Mouse (Mus musculus) neural tube, embryonic 12.5 days (tissue): ENCODE data around the gene Klk1b5. TPM values are rescaled to one million over a fixed set of nuclear protein-coding genes. Genes with fewer than 3 reads are reported as not detected.
A peak's percentile ranks its signal among the peaks of the same experiment; 100 is the strongest.

Experiments used
- ATAC-seq: fragments of 200-750 bp; cut with Nextera tagmentation; 2 replicates; pipeline ENCODE4 v1.8.0; 2017; ENCODE audit warnings: low read depth, mild to moderate bottlenecking, moderate TSS enrichment, moderate library complexity; ENCODE audit not compliant: low FRiP score
- H3K27ac ChIP-seq: fragments of 300-500 bp; sonication (generic); 2 replicates; pipeline ENCODE4 v1.5.1; 2016
- H3K27me3 ChIP-seq: fragments of 300-500 bp; sonication (generic); replicated peaks from 2 replicates; pipeline ENCODE4 v1.6.1; 2016; ENCODE audit warnings: mild to moderate bottlenecking
- H3K36me3 ChIP-seq: fragments of 300-500 bp; sonication (generic); 2 replicates; pipeline ENCODE4 v1.6.1; 2016; ENCODE audit warnings: mild to moderate bottlenecking
- H3K4me1 ChIP-seq: fragments of 300-500 bp; sonication (generic); 2 replicates; pipeline ENCODE4 v1.6.1; 2016
- H3K4me2 ChIP-seq: fragments of 300-500 bp; sonication (generic); replicated peaks from 2 replicates; pipeline ENCODE4 v1.6.1; 2016; ENCODE audit warnings: mild to moderate bottlenecking
- H3K4me3 ChIP-seq: fragments of 300-500 bp; sonication (generic); 2 replicates; pipeline ENCODE4 v1.5.1; 2016
- H3K9ac ChIP-seq: fragments of 300-500 bp; sonication (generic); 2 replicates; pipeline ENCODE4 v1.6.1; 2016; ENCODE audit warnings: mild to moderate bottlenecking
- H3K9me3 ChIP-seq: fragments of 300-500 bp; sonication (generic); 2 replicates; pipeline ENCODE4 v1.6.1; 2016; ENCODE audit warnings: mild to moderate bottlenecking
- WGBS: fragments of 180-500 bp; shearing (Covaris S2); methylation state at CpG from one replicate; pipeline ENCODE4 v1.1.7; 2016; 5-methylcytosine and 5-hydroxymethylcytosine counted together
- polyA plus RNA-seq: library from polyadenylated mRNA; unstranded; fragments of >200 nt; fragmentation: Nextera tagmentation; extraction: Ambion mirVana; gene quantifications from 2 replicates; pipeline ENCODE4 v1.2.1, GENCODE M21; 2016

Klk1b5 gene
- polyA plus RNA-seq, 1 experiment from 2014 or later, result not detected

DNA sequence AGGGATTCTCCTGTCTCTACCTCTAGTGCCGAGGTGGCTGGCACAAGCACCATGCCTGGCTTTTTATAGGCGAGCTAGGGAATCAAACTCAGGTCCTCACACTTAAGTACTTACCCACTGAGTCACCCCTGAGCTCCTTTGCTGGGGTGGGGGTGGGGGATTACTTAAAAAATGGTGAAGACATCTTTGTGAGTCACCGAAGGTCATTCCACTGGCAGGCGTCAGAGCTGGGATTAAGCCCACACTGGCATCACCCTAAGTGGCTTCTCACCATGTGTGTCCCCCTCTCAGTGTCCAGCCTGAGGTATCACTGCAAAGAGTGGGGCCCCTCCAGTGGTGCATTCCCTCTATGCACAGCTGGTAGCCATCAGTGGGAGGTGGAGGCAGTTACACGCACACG lies 44.7 kb downstream of the Klk1b5 start:
- no peak for ATAC-seq
- Histone ChIP-seq H3K4me2 (no peak overlapping the region), H3K27me3 (peaks cover 8% of the 10 kb centered on the region; the same call in 1 of the 2 replicates), H3K9me3 (no peaks in the 10 kb centered on the region), H3K9ac (no peak overlapping the region), H3K36me3 (no peaks in the 10 kb centered on the region), H3K4me1 (peaks cover 6% of the 10 kb centered on the region), H3K4me3 (no peak overlapping the region), H3K27ac (no peak overlapping the region)
- WGBS, result 79% methylated on average over 6 of the region's 6 CpGs

DNA sequence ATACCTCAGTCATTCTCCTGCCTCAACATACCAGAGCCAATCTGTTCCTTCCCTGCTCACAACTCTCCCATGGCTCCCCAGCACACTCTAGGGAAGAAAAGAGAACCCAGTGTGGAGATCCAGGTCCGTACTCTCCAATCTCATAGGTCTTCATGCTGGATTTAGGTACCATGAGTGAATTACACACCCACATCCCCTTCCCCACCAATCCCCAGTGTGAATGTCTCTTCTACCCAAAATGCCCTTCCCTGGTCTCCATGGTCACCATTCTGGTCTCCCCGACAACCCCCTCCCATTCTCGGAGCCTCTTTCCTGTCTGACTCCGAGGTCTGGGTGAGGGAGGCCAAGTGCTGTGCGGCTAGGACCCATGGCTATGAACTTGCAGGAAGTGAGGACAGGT lies 45.4 kb downstream of the Klk1b5 start, which contains the start of gene Gm15517:
TSS of gene Gm15517 (plus strand) at position 301 of the 400 bp plus-strand sequence.
- Histone ChIP-seq H3K4me1 (peaks cover 6% of the 10 kb centered on the region), H3K4me3 (no peak within 1 kb of the TSS), H3K9ac (no peak within 1 kb of the TSS), H3K9me3 (no peaks in the 10 kb centered on the region), H3K36me3 (no peaks in the 10 kb centered on the region), H3K27ac (no peak within 1 kb of the TSS), H3K4me2 (no peak within 1 kb of the TSS), H3K27me3 (peaks cover 8% of the 10 kb centered on the region; the same call in 1 of the 2 replicates)
- no peak for ATAC-seq
- WGBS, result 57% methylated on average over 5 of the region's 5 CpGs

GRCm38 (mm10) chr7:44262791-44263643 lies 47.3 kb downstream of the Klk1b5 start:
- Histone ChIP-seq H3K4me2 (peak overlapping the region; percentile 57), H3K4me1 (peaks cover 6% of the 10 kb centered on the region), H3K4me3 (peak overlapping the region; percentile 16; the same call in 1 of the 2 replicates), H3K9ac (peak overlapping the region; percentile 35; the same call in 1 of the 2 replicates), H3K9me3 (no peaks in the 10 kb centered on the region), H3K27me3 (peaks cover 11% of the 10 kb centered on the region; the same call in 1 of the 2 replicates), H3K27ac (no peak overlapping the region), H3K36me3 (no peaks in the 10 kb centered on the region)
- peak; percentile 80 for ATAC-seq
- WGBS, result 1% methylated on average over 34 of the region's 34 CpGs

GRCm38 (mm10) chr7:44268117-44268516 lies 52.4 kb downstream of the Klk1b5 start:
- Histone ChIP-seq H3K4me3 (no peak overlapping the region), H3K36me3 (no peaks in the 10 kb centered on the region), H3K27me3 (peaks cover 21% of the 10 kb centered on the region), H3K9me3 (no peaks in the 10 kb centered on the region), H3K27ac (no peak overlapping the region), H3K4me1 (peaks cover 4% of the 10 kb centered on the region), H3K9ac (no peak overlapping the region), H3K4me2 (no peak overlapping the region)
- WGBS, result 82% methylated on average over 11 of the region's 11 CpGs
- ATAC-seq, result no peak

- H3K27ac ChIP-seq, result no peak overlapping the region
- H3K9ac ChIP-seq, result no peak overlapping the region
- 85% methylated on average over 2 of the region's 2 CpGs for WGBS
- no peak for ATAC-seq
- no peak overlapping the region for H3K4me2 ChIP-seq
- H3K36me3 ChIP-seq, result no peaks in the 10 kb centered on the region
- H3K9me3 ChIP-seq, result no peaks in the 10 kb centered on the region
- no peaks in the 10 kb centered on the region for H3K4me1 ChIP-seq
- peaks cover 25% of the 10 kb centered on the region for H3K27me3 ChIP-seq
- no peak overlapping the region for H3K4me3 ChIP-seq
These were observed 53.7 kb downstream of the Klk1b5 start for GRCm38 (mm10) chr7:44269397-44269796.

Other genes starting within 250 kb of the Klk1b5 start
- gene Klk1b1, start 249.2 kb upstream of the Klk1b5 start, polyA plus RNA-seq, result not detected in 2 replicates
- gene Klk1b9, start 239.9 kb upstream of the Klk1b5 start, polyA plus RNA-seq, result not detected in 2 replicates
- gene Klk1b11, start 220.1 kb upstream of the Klk1b5 start, polyA plus RNA-seq, result not detected in 2 replicates
- not detected in 2 replicates for gene Klk1b26, start 203.8 kb upstream of the Klk1b5 start, polyA plus RNA-seq
- gene Klk1b27, start 163.7 kb upstream of the Klk1b5 start, polyA plus RNA-seq, result not detected in 2 replicates
- not detected in 2 replicates for gene Klk1b21, start 113.6 kb upstream of the Klk1b5 start, polyA plus RNA-seq
- gene Klk1b22, start 103.3 kb upstream of the Klk1b5 start, polyA plus RNA-seq, result not detected in 2 replicates
- not detected in 2 replicates for gene Klk1b16, start 79.2 kb upstream of the Klk1b5 start, polyA plus RNA-seq
- not detected in 2 replicates for gene Klk1b24, start 27.7 kb upstream of the Klk1b5 start, polyA plus RNA-seq
- not detected in 2 replicates for gene Klk1b3, start 17.8 kb upstream of the Klk1b5 start, polyA plus RNA-seq
- gene Klk1b4, start 8.5 kb upstream of the Klk1b5 start, polyA plus RNA-seq, result not detected in 2 replicates
- not detected in 2 replicates for gene Klk1, start 9.4 kb downstream of the Klk1b5 start, polyA plus RNA-seq
- 0.31 TPM in 1 of 2 replicates, not detected in the other for gene Gm36864, start 20.2 kb downstream of the Klk1b5 start, polyA plus RNA-seq
- 0.83 and 1.3 TPM in 2 replicates for gene 1700028J19Rik, start 30.8 kb downstream of the Klk1b5 start, polyA plus RNA-seq
- 179 and 198 TPM in 2 replicates for gene 2410002F23Rik, start 30.8 kb downstream of the Klk1b5 start, polyA plus RNA-seq
- not detected in 2 replicates for gene Acp4, start 41.4 kb downstream of the Klk1b5 start, polyA plus RNA-seq
- gene Gm15517, start 45.5 kb downstream of the Klk1b5 start, polyA plus RNA-seq, result not detected in 2 replicates
- gene Clec11a, start 91.0 kb downstream of the Klk1b5 start, polyA plus RNA-seq, result 2.1 and 2.2 TPM in 2 replicates
- 12.6 and 14.4 TPM in 2 replicates for gene Shank1, start 94.3 kb downstream of the Klk1b5 start, polyA plus RNA-seq
- 10.0 and 10.2 TPM in 2 replicates for gene Syt3, start 168.2 kb downstream of the Klk1b5 start, polyA plus RNA-seq
- 1.0 and 1.1 TPM in 2 replicates for gene 1700008O03Rik, start 169.9 kb downstream of the Klk1b5 start, polyA plus RNA-seq
- 10.4 and 12.6 TPM in 2 replicates for gene Lrrc4b, start 213.1 kb downstream of the Klk1b5 start, polyA plus RNA-seq
- gene Aspdh, start 249.4 kb downstream of the Klk1b5 start, polyA plus RNA-seq, result 1.3 and 3.8 TPM in 2 replicates